Mouse (Mus musculus) heart, adult 18-20 months (tissue): Measurements from ENCODE around the gene Kcnj13. TPM values are rescaled to one million over a fixed set of nuclear protein-coding genes. Genes with fewer than 3 reads are reported as not detected.

ENCODE experiments used
- DNase-seq, 2 experiments: peaks; one replicate each; pipeline ENCODE4 v3.0.0; 2021 to 2022; ENCODE audit warnings: mixed read lengths in 1 of 2
- long read RNA-seq, 2 experiments: library from polyadenylated mRNA; stranded (forward); transcript quantifications; one replicate each; pipeline ENCODE4 v2.0.0; 2021
- total RNA-seq, 2 experiments: library from RNA; stranded (reverse); gene quantifications; 2 replicates each; pipeline ENCODE4 v1.2.3; 2021

Kcnj13 gene
- total RNA-seq, result not detected
- long read RNA-seq, experiment 1, result 0 reads
- long read RNA-seq, experiment 2, result 0 reads

GRCm38 (mm10) chr1:87394594-87394993 is at the start of gene Kcnj13:
Gene Kcnj13 (minus strand): TSS chr1:87394729.
- no peak for DNase-seq

- DNase-seq, result peak; percentile 7 to 29
Measured at GRCm38 (mm10) chr1:87436583-87436982, 42.1 kb upstream of the Kcnj13 start.

- no peak for DNase-seq
Measured at GRCm38 (mm10) chr1:87435125-87435524, 40.6 kb upstream of the Kcnj13 start.

- DNase-seq, result peak in 1 of 2 experiments; percentile 13
Measured at GRCm38 (mm10) chr1:87418733-87419132, 24.2 kb upstream of the Kcnj13 start.

GRCm38 (mm10) chr1:87409380-87409779 is 14.9 kb upstream of the Kcnj13 start:
- no peak for DNase-seq

GRCm38 (mm10) chr1:87406012-87406411 is 11.5 kb upstream of the Kcnj13 start:
- DNase-seq, result no peak

- DNase-seq, result no peak
Measured at GRCm38 (mm10) chr1:87404710-87405109, 10.2 kb upstream of the Kcnj13 start.

GRCm38 (mm10) chr1:87396923-87397586 is 2.5 kb upstream of the Kcnj13 start:
- DNase-seq, result no peak

GRCm38 (mm10) chr1:87393444-87394195 is 909 bp downstream of the Kcnj13 start:
- DNase-seq, result no peak

GRCm38 (mm10) chr1:87386436-87387092 is 8.0 kb downstream of the Kcnj13 start:
- no peak for DNase-seq

- no peak for DNase-seq
Measured at GRCm38 (mm10) chr1:87381152-87381551, 13.4 kb downstream of the Kcnj13 start.

GRCm38 (mm10) chr1:87379919-87380318 is 14.6 kb downstream of the Kcnj13 start:
- DNase-seq, result no peak

GRCm38 (mm10) chr1:87378024-87378560 is 16.4 kb downstream of the Kcnj13 start:
- no peak for DNase-seq

- no peak for DNase-seq
Measured at GRCm38 (mm10) chr1:87360276-87360675, 34.3 kb downstream of the Kcnj13 start.

- no peak for DNase-seq
Measured at GRCm38 (mm10) chr1:87350576-87350975, 44.0 kb downstream of the Kcnj13 start.

Other genes with a start within 250 kb of the Kcnj13 start
- not detected for gene Ecel1, start 238.2 kb downstream of the Kcnj13 start, total RNA-seq
- gene Prss56, start 211.4 kb downstream of the Kcnj13 start, total RNA-seq, result not detected
- not detected for gene Chrnd, start 204.1 kb downstream of the Kcnj13 start, total RNA-seq
- not detected for gene Chrng, start 190.1 kb downstream of the Kcnj13 start, total RNA-seq
- 10 to 100 TPM; 50.2 to 51.8 TPM for gene Eif4e2, start 180.8 kb downstream of the Kcnj13 start, total RNA-seq
- 1 to 10 TPM; 4.4 to 4.8 TPM for gene Efhd1, start 130.4 kb downstream of the Kcnj13 start, total RNA-seq
- 10 to 100 TPM; 40.8 to 46.3 TPM for gene Gigyf2, start 67.7 kb downstream of the Kcnj13 start, total RNA-seq
- gene Snorc, start 75.5 kb upstream of the Kcnj13 start, total RNA-seq, result not detected
- not detected for gene Neu2, start 115.2 kb upstream of the Kcnj13 start, total RNA-seq
- gene Ngef, start 179.1 kb upstream of the Kcnj13 start, total RNA-seq, result under 1 TPM; 0.12 to 0.33 TPM
- 10 to 100 TPM; 17.3 to 24.4 TPM for gene Inpp5d, start 225.6 kb upstream of the Kcnj13 start, total RNA-seq